ENCODE assay signal across 10 mouse cellular contexts in genomic region chr5:143049746-143050145, GRCm38 (mm10).
DNase-seq lines count a peak whose midpoint lies in the region; ATAC-seq and TF ChIP-seq lines count a peak whose summit lies in the region.
"Had no signal": no experiment of that assay in that cellular context is flagged by ENCODE, and none has a peak within 500 bp of the region (broad histone marks: within the 10 kb centered on the region; RNA-seq: fewer than 3 reads in every experiment).

No protein-coding gene starts in this region.

- no peak for TF ChIP-seq CTCF in gastrocnemius, adult 2 months (IDR thresholded peaks at IDR 0.05)
- TF ChIP-seq CTCF in lung, adult 2 months (IDR thresholded peaks at IDR 0.05; ENCODE audit: insufficient read depth, low read length): no peak
- no peak for TF ChIP-seq CTCF in olfactory bulb, adult 2 months (IDR thresholded peaks at IDR 0.05; ENCODE audit: insufficient read depth, low read depth, low read length)

- no peaks in the 10 kb centered on the region for H3K9me3 ChIP-seq in lung, embryonic 15.5 days
- H3K9me3 ChIP-seq in hindbrain, embryonic 14.5 days (ENCODE audit: control insufficient read depth, low read length): no peaks in the 10 kb centered on the region

- H3K27me3 ChIP-seq in lung, embryonic 15.5 days: no peaks in the 10 kb centered on the region
- H3K27me3 ChIP-seq in hindbrain, embryonic 14.5 days (ENCODE audit: control insufficient read depth, insufficient read depth, low read length): no peaks in the 10 kb centered on the region

- H3K4me2 ChIP-seq in lung, embryonic 15.5 days: no peak overlapping the region
- no peak overlapping the region for H3K4me2 ChIP-seq in hindbrain, embryonic 14.5 days (replicated peaks)

- ATAC-seq in lung, embryonic 15.5 days (ENCODE audit: borderline replicate concordance, extremely low read depth, low FRiP score, low TSS enrichment): peak; percentile 46; the same call in 1 of the 2 replicates
- ATAC-seq in hindbrain, embryonic 14.5 days (ENCODE audit: low FRiP score): no peak
- ATAC-seq in cerebellum, adult (ENCODE audit: insufficient number of reproducible peaks, low FRiP score, low TSS enrichment): no peak
- no peak for ATAC-seq in CD4-positive, CD25-positive, alpha-beta regulatory T cell, adult 4 months
- ATAC-seq: inflammation-experienced regulatory T-cells, adult 6 months had no signal

- peaks cover 26% of the 10 kb centered on the region for H3K4me1 ChIP-seq in lung, embryonic 15.5 days
- H3K4me1 ChIP-seq in lung, adult 2 months (ENCODE audit: control insufficient read depth, insufficient read depth, low read length): peaks cover 12% of the 10 kb centered on the region
- peaks cover 34% of the 10 kb centered on the region for H3K4me1 ChIP-seq in hindbrain, embryonic 14.5 days (replicated peaks; ENCODE audit: control insufficient read depth, insufficient read depth, low read length)
- H3K4me1 ChIP-seq in olfactory bulb, adult 2 months (ENCODE audit: control insufficient read depth, insufficient read depth, low read length): peaks cover 20% of the 10 kb centered on the region

- WGBS in lung, embryonic 15.5 days: 29% methylated on average over 4 of the region's 4 CpGs
- 39% methylated on average over 4 of the region's 4 CpGs for WGBS in lung, adult 2 months
- 29% methylated on average over 4 of the region's 4 CpGs for WGBS in hindbrain, embryonic 14.5 days
- 29% methylated on average over 4 of the region's 4 CpGs for WGBS in olfactory bulb, adult 2 months

- no peak for TF ChIP-seq POLR2A in lung, adult 2 months (IDR thresholded peaks at IDR 0.05; ENCODE audit: borderline replicate concordance, extremely low read depth, low read depth, low read length)
- TF ChIP-seq POLR2A in olfactory bulb, adult 2 months (IDR thresholded peaks at IDR 0.05; ENCODE audit: insufficient read depth, low read depth, low read length): no peak

- no peak overlapping the region for H3K9ac ChIP-seq in lung, embryonic 15.5 days
- no peak overlapping the region for H3K9ac ChIP-seq in hindbrain, embryonic 14.5 days

- no peak for DNase-seq in gastrocnemius, adult 2 months
- DNase-seq in gastrocnemius, postnatal 36 days: no peak
- DNase-seq in lung, adult 2 months: no peak
- DNase-seq in hindbrain, embryonic 14.5 days (ENCODE audit: low spot score): peak; percentile 57
- DNase-seq: embryo, embryonic 11 days had no signal

- no peak overlapping the region; the same call in 1 of the 2 replicates for H3K4me3 ChIP-seq in gastrocnemius, adult 2 months
- H3K4me3 ChIP-seq in lung, embryonic 15.5 days: no peak overlapping the region
- no peak overlapping the region for H3K4me3 ChIP-seq in lung, adult 2 months (replicated peaks; ENCODE audit: extremely low read depth, low read depth, low read length)
- H3K4me3 ChIP-seq in hindbrain, embryonic 14.5 days (replicated peaks; ENCODE audit: low read length): no peak overlapping the region
- H3K4me3 ChIP-seq in olfactory bulb, adult 2 months (ENCODE audit: insufficient read depth, low read depth, low read length): no peak overlapping the region

- intact Hi-C loops in gastrocnemius, adult 2 months (cut with DNase I): no loop called here
- intact Hi-C loops in gastrocnemius, postnatal 36 days (cut with DNase I): no loop called here

- H3K36me3 ChIP-seq in lung, embryonic 15.5 days: peaks cover 12% of the 10 kb centered on the region; the same call in 1 of the 2 replicates
- H3K36me3 ChIP-seq in hindbrain, embryonic 14.5 days (replicated peaks; ENCODE audit: control insufficient read depth, insufficient read depth): no peaks in the 10 kb centered on the region

- peak overlapping the region; percentile 68 for H3K27ac ChIP-seq in gastrocnemius, adult 2 months
- H3K27ac ChIP-seq in lung, embryonic 15.5 days: peak overlapping the region; percentile 63
- peak overlapping the region; percentile 77 for H3K27ac ChIP-seq in hindbrain, embryonic 14.5 days
- H3K27ac ChIP-seq in olfactory bulb, adult 2 months (ENCODE audit: insufficient read depth, low read depth, low read length): peak overlapping the region; percentile 39
